Mouse (Mus musculus) v-Abl transformed pro-B cells (cell line): ENCODE measurements at regions not wholly inside any gene's neighbourhood (a gene's known extent, or its start where the extent isn't known, plus 50 kb on each side); places are given as distances from the start of the nearest gene placed in this dataset.

Experiments used
- in situ Hi-C, 2 experiments: fragments of 400-800 bp; cut with MboI; formaldehyde crosslinking; loops; one replicate each; pipeline ENCODE4 v1.15.1; 2025; ENCODE audit not compliant: unreplicated experiment in 2 of 2

GRCm38 (mm10) chr4:55775858-55776257 lies 243.6 kb upstream of the Klf4 start:
- in situ Hi-C loops: no loop called here

DNA sequence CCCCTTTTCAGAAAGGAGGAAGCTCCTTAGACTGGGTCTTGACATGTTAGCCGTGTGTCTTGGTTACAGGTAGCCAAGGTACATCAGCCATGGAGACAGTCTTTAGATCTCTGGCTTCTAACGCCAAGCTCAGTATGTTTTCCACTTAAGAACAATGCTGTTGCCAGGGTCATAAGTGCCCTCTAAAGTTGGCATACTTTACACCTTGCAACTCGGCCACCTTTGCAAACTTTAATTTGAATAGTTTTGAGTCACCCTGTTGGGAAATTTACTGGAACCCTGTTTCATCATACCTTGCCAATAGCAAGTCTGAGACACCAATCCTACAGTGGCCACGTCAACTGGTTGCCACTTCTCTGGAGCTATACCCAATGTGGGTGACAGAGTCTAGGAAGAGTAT lies 242.3 kb upstream of the Klf4 start:
- in situ Hi-C loops: no loop called here

GRCm38 (mm10) chr4:55769656-55770055 lies 237.4 kb upstream of the Klf4 start:
- in situ Hi-C loops: no loop called here

DNA sequence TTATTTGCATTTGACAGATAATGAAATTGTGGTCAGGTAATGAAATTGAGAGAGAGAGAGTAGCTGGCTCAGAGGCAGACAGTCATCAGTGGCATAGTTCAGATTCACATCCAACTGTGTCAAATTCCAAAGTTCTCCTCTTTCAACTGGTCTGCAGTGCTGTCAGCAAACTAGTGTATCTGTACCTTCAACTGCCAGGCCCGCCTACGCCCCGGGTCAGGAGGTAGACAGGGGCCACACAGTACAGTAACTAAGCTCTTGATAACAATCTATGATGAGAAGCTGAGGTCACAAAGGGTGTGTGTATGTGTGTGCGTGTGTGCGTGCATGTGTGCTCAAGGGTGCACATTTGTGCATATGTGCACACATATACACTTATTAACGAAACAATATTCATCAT lies 236.1 kb upstream of the Klf4 start:
- in situ Hi-C loops: no loop called here

GRCm38 (mm10) chr4:55767133-55767532 lies 234.9 kb upstream of the Klf4 start:
- in situ Hi-C loops: no loop called here

DNA sequence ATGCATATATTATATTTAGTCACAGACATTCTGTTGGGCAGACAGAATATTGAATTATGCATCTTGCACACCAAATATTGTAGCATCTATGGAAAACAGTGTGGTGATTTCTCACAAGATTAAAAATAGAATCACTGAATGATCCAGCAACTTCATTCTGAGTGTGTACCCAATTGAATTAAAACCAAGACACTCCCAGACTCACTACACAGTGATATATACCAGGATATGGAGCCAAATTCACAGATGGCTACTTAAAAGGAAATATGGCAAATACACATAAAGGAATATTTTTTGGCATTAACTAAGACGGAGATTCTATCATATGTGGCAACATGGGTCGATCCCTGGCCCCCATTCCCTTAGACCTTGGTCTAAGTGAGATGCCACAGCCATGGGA lies 233.5 kb upstream of the Klf4 start:
- in situ Hi-C loops: no loop called here

DNA sequence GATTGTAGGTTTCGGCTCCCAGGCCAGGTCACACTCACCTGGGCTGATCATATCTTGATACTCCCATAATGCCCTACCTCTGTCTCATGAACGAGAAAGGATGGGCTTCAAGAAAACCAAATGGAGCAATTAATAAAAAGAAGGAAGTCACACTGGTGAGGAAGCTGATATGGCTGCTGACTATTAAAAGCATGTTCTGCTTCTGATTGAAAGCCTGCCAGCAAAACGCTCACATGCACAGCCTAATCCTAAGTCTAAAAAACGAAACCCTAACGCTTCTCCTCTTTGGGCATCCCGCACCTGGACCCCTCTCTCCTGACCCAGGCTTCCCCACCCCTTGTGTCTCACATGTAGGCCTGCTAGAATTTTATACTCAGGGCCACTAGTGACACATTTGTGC lies 230.8 kb upstream of the Klf4 start:
- in situ Hi-C loops: no loop called here

- in situ Hi-C loops: no loop called here
These were observed 230.1 kb upstream of the Klf4 start for GRCm38 (mm10) chr4:55762389-55762788.

DNA sequence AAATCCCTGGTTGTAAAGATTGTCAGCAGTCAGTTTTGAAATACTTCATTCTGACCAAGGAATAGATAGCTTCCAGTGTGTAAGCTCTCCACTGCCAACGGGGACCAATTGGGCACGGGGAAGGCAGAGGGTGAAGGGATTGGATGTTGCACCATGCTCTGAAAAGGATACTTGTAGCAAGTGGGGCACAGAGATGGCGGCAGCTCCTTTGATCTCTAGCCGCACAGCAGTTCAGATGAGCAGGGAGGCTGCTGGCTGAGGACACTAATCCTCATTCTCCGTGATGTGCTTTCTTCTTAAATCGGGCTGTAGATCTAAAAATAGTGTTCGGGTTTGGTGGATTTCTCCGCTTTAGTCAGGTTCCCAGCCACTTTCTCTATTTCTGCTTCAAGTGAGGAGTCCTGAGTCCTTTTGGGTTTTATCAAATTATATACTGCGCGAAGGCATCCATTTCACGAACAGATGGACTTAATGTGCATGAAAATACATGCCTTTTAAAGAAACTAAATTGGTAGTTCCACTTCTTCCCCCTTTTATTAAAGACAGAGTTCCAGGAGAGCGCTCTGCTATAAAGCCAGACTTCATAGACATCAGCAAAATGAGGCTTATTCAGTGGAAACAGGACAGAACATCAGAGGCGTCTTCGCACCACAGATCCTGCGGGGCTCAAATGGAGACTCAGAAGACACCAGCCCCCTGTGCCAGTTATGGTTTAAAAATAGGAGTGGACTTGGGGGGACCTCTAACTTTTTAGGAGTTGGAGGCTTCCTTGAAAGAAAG lies 225.1 kb upstream of the Klf4 start:
- in situ Hi-C loops: no loop called here

DNA sequence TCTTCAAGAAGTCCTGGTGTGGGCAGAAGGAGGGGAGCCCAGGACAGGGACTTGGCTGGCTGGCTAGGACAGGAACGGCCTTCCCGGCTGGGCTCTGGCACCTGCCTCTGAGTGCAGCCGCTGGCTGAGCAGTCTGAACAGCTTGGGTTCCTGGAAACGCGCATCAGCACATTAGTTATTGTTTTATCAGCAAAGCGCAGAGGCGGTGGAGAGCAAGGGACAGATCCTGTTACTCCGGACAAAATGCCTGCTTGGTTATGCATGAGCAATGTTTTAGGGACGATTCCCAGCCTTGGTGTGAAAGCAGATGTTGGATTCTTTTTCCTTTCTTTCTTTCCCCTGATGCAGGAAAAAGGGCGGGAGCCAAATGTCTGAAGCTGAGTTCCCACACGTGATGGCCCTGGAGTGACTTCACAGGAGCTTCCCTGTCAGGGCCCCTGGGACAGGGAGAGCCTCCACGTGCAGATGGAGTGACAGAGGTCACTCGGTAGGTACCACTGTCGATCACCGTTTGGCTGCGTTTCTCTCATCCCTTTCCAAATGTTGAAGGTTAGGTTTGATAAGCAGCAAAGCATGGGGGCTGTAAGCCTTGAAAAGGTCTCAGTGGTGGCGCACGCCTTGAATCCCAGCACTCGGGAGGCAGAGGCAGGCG lies 217.8 kb upstream of the Klf4 start:
- in situ Hi-C loops: no loop called here

DNA sequence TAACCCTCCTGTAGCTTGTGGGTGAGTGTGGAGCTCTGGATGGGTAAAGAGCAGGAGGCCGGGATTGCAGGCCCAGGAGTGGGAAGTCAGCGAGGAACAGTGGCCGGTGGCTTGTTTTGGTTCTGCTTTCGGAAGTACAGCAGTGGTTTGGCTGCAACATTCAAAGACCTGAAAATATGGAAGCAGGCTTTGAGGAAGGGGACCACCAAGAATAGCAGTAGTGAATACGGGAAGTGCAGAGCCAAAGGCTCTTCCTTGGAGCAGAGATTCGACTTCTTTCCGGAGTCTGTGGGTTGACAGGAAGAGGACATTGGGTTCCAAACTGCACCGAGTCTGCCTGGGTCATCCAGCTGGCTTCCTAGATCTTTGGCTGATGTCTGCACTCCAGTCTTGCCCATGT lies 209.1 kb upstream of the Klf4 start:
- in situ Hi-C loops: no loop called here

GRCm38 (mm10) chr4:55740062-55740461 lies 207.8 kb upstream of the Klf4 start:
- in situ Hi-C loops: no loop called here

DNA sequence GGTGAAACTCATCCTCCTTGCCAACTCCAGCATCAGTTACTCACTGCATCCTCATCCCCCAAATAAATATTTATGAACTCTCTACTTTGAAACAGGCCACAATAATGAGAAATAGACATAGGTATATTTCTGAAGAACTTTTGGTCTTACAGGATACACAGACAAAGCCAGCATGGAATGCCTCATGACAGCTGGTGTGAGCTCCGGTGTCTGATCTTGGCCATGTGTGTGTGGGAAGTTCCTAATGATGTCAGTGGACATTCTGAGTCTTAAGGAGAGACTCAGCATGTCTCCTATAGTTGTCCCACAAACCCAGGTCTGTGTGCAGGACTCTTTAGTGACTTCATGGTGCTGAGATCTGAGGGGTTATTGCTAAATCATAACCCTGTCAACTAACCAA lies 206.4 kb upstream of the Klf4 start:
- in situ Hi-C loops: no loop called here

- in situ Hi-C loops: no loop called here
These were observed 203.2 kb upstream of the Klf4 start for GRCm38 (mm10) chr4:55735453-55735852.

DNA sequence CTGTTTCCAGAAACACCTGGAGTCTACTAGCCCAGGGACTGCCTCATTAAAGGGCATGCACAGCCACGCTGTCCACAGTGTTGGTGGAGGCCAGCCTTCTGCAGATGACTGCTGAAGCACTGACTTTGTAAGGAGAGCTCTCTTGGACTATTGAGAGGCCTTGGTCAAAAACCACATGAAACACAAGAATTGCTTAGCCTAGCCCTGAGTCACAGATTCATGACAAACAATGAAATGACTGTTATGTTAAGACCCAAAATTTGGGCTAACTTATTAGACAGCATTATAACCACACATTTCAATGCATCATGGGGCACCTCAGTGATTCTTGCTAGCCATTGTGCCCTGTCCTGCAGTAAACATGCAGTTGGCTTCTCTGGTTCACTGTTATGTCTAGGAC lies 202.1 kb upstream of the Klf4 start:
- in situ Hi-C loops: no loop called here

DNA sequence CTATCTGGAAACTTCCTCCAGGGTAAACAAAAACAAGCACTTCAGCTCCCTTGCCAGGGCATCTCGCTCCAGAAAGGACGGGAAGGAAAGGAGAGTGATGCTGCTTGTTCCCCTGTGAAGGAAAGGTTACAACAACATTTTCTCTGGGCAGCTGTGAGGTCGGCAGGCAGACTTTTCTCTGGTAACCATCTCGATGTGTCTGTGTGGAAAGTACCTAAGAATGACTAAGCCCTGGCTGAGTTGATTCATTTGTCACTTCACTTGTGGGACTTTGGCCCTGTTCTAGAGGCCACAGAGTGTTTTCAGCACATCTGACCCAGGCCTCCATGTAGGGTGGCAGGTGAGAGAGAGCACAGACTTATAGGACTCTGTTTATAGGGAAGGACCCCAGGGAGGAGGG lies 201.0 kb upstream of the Klf4 start:
- in situ Hi-C loops: no loop called here

- in situ Hi-C loops: no loop called here
These were observed 199.7 kb upstream of the Klf4 start for GRCm38 (mm10) chr4:55732006-55732405.

DNA sequence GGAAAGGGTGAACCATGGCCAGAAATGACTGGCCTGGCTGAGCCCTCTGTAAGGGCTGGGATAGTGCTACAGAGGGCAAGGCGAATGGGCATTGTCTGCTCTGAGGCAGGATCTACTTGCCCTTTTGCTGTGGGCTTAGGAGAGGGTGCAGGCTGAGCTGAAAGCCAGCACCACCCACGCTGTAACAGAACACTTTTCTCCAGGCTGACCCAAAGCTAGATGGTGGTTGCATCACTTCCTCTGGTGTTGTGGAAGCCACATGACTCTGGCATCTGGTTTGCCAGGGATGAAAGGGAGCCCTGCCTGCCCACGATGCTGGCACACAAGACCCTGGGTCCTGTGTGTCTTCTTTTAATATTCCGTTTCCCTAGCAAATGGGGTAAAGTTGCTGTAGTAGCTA lies 198.0 kb upstream of the Klf4 start:
- in situ Hi-C loops: no loop called here

GRCm38 (mm10) chr4:55727178-55727577 lies 194.9 kb upstream of the Klf4 start:
- in situ Hi-C loops: no loop called here

DNA sequence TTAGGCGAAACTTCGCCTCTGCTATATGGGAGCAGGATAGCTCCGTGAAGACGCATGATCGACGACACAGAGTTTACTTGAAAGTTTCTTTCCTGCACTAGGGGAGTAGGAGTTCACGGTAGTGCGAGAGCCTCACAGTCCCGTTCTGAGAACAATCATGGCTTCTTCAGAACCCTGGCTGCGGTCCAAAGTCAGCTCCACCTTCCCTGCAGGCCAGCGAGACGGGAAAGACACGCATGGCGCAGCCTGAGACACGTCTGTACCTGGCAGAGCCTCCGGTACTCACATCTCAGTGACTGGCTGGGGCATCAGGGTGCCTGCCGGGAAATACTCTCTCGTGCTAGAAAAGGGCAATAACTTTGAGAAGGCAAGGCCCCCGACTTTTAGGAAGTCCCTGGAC lies 193.8 kb upstream of the Klf4 start:
- in situ Hi-C loops: no loop called here

DNA sequence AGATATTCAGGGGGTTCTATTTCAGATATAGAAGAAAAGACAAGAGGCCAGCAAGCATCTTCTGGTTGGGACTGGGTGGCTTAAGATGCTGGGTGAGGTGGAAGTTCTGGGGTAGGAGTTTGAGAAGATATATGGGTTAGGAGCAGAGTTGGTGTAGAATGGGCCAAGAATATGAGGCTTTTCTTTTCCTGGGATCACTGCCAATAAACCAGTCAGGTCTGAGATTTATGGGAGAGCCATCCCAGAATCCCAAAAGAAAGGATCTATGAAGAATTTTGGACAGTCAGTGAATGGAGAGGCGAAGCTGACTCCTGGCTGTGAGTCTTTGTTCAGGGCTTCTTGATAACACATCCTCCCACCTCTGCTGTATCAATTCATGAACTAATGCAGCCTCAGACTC lies 192.0 kb upstream of the Klf4 start:
- in situ Hi-C loops: no loop called here

DNA sequence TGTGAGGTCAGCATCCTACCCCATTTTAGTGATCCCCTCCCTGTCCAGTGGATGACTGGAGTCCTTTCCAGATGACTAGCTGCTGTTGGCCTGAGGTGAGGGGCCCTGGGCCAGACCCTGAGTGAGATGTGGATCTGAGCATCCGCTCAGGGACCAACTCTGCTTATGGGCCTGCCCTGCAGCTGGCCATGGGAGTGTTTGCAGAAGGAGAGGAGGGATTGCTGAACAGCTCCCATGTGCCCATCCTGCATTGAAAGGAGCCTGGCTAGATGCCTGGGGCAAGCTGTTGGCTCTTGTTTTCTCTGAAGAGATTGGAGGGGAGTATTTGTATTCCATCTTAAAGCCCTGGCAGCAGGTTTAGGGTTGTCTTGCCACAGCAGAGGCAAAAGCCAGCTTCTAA lies 190.9 kb upstream of the Klf4 start:
- in situ Hi-C loops: no loop called here

- in situ Hi-C loops: no loop called here
These were observed 190.1 kb upstream of the Klf4 start for GRCm38 (mm10) chr4:55722388-55722787.
